Mouse (Mus musculus) forebrain, embryonic 16.5 days (tissue): ENCODE data around the gene Lekr1. TPM values are rescaled to one million over a fixed set of nuclear protein-coding genes. Genes with fewer than 3 reads are reported as not detected.

Experiments
- ATAC-seq: fragments of 200-750 bp; cut with Nextera tagmentation; 2 replicates; pipeline ENCODE4 v1.8.0; 2017; ENCODE audit warnings: mild to moderate bottlenecking, moderate library complexity
- H3K27ac ChIP-seq: fragments of 300-500 bp; sonication (generic); 2 replicates; pipeline ENCODE4 v1.5.1; 2014; ENCODE audit warnings: low read length, control low read depth
- H3K27me3 ChIP-seq: fragments of 300-500 bp; sonication (generic); replicated peaks from 2 replicates; pipeline ENCODE4 v1.6.1; 2014; ENCODE audit warnings: low read length; ENCODE audit not compliant: control insufficient read depth, insufficient read depth
- H3K36me3 ChIP-seq: fragments of 300-500 bp; sonication (generic); 2 replicates; pipeline ENCODE4 v1.6.1; 2014; ENCODE audit not compliant: control insufficient read depth, insufficient read depth
- H3K4me1 ChIP-seq: fragments of 300-500 bp; sonication (generic); replicated peaks from 2 replicates; pipeline ENCODE4 v1.6.1; 2014; ENCODE audit warnings: low read length; ENCODE audit not compliant: control insufficient read depth, insufficient read depth
- H3K4me2 ChIP-seq: fragments of 300-500 bp; sonication (generic); 2 replicates; pipeline ENCODE4 v1.6.1; 2014; ENCODE audit warnings: mild to moderate bottlenecking, low read length, control low read depth
- H3K4me3 ChIP-seq: fragments of 300-500 bp; sonication (generic); replicated peaks from 2 replicates; pipeline ENCODE4 v1.5.1; 2014; ENCODE audit warnings: mild to moderate bottlenecking, low read length, control low read depth
- H3K9ac ChIP-seq: fragments of 300-500 bp; sonication (generic); replicated peaks from 2 replicates; pipeline ENCODE4 v1.6.1; 2014; ENCODE audit warnings: low read depth, low read length, control low read depth
- H3K9me3 ChIP-seq: fragments of 300-500 bp; sonication (generic); 2 replicates; pipeline ENCODE4 v1.6.1; 2016; ENCODE audit warnings: low read length; ENCODE audit not compliant: control insufficient read depth
- WGBS: fragments of 180-500 bp; shearing (Covaris S2); extraction: QIAGEN DNeasy Blood & Tissue Kit; methylation state at CpG from one replicate; pipeline ENCODE4 v1.1.7; 2014; 5-methylcytosine and 5-hydroxymethylcytosine counted together
- polyA plus RNA-seq: library from polyadenylated mRNA; unstranded; fragments of >200 nt; fragmentation: Nextera tagmentation; extraction: Ambion mirVana; gene quantifications from 2 replicates; pipeline ENCODE4 v1.2.1, GENCODE M21; 2015

The Lekr1 gene
- polyA plus RNA-seq, 1 experiment from 2014 or later = 7.9 TPM

DNA sequence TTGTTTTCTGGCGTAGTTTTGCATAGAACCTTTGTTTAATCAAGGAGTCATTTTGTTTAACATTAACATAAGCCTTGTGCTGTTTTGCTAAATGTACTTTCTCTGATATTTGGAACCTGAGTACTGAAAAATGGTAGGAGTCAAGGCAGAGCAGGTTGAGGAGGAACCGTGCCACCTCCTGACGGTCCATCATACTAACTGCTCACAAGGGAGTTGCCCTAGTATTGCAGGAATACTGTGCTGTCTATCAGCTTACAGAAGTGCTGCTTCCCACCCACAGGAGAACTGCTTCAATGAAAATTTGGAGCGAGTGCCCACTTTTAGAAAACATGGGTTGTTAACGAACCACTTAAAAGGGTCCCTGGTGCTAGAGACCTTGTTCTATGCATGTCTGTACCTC lies 109.1 kb downstream of the Lekr1 start:
- 63% methylated on average over 5 of the region's 5 CpGs for WGBS
- Histone ChIP-seq H3K27me3 (no peaks in the 10 kb centered on the region), H3K27ac (no peak overlapping the region), H3K4me2 (no peak overlapping the region), H3K4me3 (no peak overlapping the region), H3K9me3 (no peaks in the 10 kb centered on the region), H3K9ac (no peak overlapping the region), H3K36me3 (no peaks in the 10 kb centered on the region), H3K4me1 (no peaks in the 10 kb centered on the region)
- ATAC-seq = no peak

DNA sequence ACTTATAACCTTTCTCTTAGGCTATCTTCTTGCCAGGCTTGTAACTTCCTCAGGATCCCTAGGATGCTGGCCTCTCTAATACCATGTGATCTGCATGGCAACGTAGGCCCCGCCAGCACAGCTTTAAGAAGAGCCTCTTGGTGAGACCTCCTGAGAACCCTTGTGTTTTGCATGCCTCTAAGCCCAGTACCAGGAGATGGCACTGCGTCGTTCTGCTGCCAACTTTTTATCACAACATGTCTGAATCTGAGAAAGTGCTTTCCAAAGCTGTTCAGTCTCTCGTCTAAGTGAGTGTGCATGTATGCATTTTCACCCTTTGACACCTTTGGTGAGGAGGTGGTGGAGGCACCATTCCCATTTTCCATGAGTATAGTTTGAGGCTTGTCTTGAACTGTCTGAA lies 116.2 kb downstream of the Lekr1 start:
- Histone ChIP-seq H3K36me3 (no peaks in the 10 kb centered on the region), H3K9me3 (no peaks in the 10 kb centered on the region), H3K4me1 (no peaks in the 10 kb centered on the region), H3K27me3 (no peaks in the 10 kb centered on the region), H3K4me2 (no peak overlapping the region), H3K4me3 (no peak overlapping the region), H3K9ac (no peak overlapping the region), H3K27ac (no peak overlapping the region)
- 61% methylated on average over 5 of the region's 5 CpGs for WGBS
- ATAC-seq = no peak

DNA sequence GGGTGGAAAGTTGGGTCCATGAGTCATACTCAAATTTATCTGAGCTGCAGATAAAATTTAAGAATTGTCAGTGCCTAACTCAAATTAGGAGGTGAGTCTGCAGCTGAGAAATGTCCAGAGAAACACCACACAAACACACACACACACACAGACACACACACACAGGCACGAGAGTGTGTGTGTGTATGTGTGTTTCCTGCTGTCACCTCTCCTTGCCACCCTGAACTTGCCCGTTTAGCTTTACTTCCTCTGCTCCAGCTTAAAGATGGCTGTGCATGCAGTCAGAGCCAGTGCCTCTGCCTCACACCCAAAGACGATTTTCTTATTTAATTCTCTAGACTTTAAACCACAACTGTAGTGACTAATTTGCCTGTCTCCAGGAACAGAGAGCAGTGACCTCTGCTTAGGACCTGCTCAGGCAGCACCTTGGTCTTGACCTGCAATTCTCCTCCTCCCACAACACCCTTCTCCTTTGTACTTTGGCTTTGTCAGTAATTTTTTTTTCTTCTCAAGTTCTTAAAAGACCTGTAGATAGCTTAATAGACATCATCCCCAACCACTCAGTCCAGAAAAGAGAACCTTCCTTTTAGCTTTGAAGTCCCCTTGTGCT lies 124.2 kb downstream of the Lekr1 start:
- H3K4me3 ChIP-seq = no peak overlapping the region
- 68% methylated on average over 3 of the region's 3 CpGs for WGBS
- H3K4me1 ChIP-seq = no peaks in the 10 kb centered on the region
- H3K27me3 ChIP-seq = no peaks in the 10 kb centered on the region
- no peaks in the 10 kb centered on the region for H3K36me3 ChIP-seq
- H3K9me3 ChIP-seq = no peaks in the 10 kb centered on the region
- H3K9ac ChIP-seq = no peak overlapping the region
- H3K27ac ChIP-seq = no peak overlapping the region
- no peak overlapping the region for H3K4me2 ChIP-seq
- no peak for ATAC-seq

DNA sequence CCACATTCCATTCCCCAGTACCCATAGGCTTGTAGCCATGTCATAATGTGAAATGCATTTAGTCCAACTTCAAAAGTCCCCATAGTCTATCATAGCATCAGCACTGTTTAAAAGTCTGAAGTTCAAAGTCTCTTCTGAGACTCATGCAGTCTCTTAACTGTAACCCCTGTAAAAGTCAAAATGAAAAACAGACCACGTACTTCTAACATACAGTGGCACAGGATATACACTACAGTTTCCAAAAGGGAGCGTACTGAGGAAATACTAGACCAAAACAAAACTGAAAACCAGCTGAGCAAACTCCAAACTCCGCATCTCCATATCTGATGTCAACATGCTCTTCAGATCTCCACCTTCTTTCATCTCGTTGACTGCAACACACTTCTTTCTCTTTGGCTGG lies 127.5 kb downstream of the Lekr1 start:
- no peak for ATAC-seq
- Histone ChIP-seq H3K36me3 (no peaks in the 10 kb centered on the region), H3K9ac (no peak overlapping the region), H3K27me3 (no peaks in the 10 kb centered on the region), H3K4me3 (no peak overlapping the region), H3K9me3 (0 out of 2 replicates have a peak, but pooled peaks cover 3% of the 10 kb centered on the region), H3K4me2 (no peak overlapping the region), H3K4me1 (no peaks in the 10 kb centered on the region), H3K27ac (no peak overlapping the region)
- WGBS = 92% methylated on average over 4 of the region's 4 CpGs

DNA sequence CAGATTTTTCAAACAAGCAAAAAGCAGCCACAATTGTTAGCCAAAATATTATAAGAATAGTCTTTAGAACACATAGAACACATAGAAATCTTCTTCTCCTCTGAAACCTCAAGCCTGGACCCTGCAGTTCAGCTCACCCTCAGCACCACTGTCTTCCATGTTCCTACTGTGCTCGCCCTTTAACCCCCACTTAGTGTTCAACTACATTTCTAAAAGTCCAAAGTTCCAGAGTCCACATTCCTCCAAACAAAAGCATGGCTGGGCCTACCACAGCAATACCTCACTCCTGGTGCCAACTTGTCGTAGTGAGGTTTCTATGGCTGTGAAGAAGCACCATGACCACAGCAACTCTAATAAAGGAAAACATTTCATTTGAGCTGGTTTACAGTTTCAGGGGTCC lies 128.7 kb downstream of the Lekr1 start:
- H3K4me2 ChIP-seq = no peak overlapping the region
- 77% methylated on average over 2 of the region's 2 CpGs for WGBS
- no peak overlapping the region for H3K27ac ChIP-seq
- no peak overlapping the region for H3K9ac ChIP-seq
- H3K36me3 ChIP-seq = no peaks in the 10 kb centered on the region
- H3K27me3 ChIP-seq = no peaks in the 10 kb centered on the region
- 0 out of 2 replicates have a peak, but pooled peaks cover 3% of the 10 kb centered on the region for H3K9me3 ChIP-seq
- H3K4me3 ChIP-seq = no peak overlapping the region
- no peaks in the 10 kb centered on the region for H3K4me1 ChIP-seq
- no peak for ATAC-seq

DNA sequence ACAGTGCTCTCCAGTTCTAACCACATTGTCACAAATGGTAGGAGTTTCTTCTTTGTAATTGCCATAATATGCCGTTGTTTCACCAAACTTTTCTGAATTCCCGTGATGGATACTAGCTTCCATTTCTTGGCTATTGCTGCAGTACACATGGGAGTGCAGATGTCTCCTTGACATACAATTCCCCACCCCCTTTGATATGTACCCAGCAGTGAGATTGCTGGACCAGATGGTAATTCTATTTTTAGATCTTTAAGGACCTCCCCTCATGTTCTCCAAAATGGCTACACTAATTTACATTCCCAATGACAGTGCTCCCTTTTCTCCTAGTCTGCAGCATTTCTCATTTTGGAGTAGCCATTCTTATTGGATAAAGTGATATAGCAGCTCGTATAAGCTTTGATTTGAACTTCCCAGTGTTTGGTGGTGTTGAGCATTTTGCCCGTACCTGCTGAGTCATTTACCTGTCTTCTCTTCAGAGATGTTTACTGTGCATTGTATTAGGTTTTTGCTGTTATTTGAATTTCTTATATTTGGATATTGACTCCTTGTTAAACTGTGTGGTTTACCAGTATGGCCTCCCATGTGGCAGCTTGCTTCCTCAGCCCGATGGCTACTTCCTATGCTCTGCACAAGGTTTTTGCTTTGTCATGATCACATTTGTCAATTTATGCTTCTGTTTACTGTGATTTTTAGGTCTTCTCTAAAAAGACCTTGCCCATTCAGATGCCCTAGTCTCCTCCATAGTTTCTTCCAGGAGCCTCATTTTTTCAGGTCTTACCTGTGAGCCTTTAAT lies 131.5 kb downstream of the Lekr1 start:
- WGBS = 77% methylated on average over 5 of the region's 5 CpGs
- H3K9me3 ChIP-seq = 0 out of 2 replicates have a peak, but pooled peaks cover 3% of the 10 kb centered on the region
- H3K27ac ChIP-seq = no peak overlapping the region
- H3K27me3 ChIP-seq = no peaks in the 10 kb centered on the region
- H3K4me2 ChIP-seq = no peak overlapping the region
- no peak overlapping the region for H3K9ac ChIP-seq
- no peak overlapping the region for H3K4me3 ChIP-seq
- ATAC-seq = peak; percentile 89
- H3K36me3 ChIP-seq = no peaks in the 10 kb centered on the region
- H3K4me1 ChIP-seq = no peaks in the 10 kb centered on the region

DNA sequence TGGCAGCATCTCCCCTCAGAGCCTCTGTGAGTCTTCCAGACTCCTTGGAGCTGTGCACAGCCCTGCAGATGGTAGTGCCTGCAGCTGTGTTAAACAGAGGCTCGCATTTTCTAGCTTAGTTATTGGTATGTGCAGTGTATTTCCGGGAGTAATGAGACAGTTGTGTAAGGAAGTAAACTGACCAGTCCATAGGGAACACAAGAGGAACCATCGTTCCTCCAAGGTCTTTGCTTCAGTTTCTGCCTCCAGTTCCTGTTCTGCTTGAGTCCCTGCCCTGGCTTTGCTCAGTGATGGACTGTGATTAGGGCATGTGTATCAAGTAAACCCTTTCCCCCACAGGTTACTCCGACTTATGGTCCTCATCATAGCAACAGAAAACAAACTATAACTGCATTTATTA lies 134.9 kb downstream of the Lekr1 start:
- 86% methylated on average over 4 of the region's 4 CpGs for WGBS
- Histone ChIP-seq H3K36me3 (no peaks in the 10 kb centered on the region), H3K27me3 (no peaks in the 10 kb centered on the region), H3K9ac (no peak overlapping the region), H3K4me1 (no peaks in the 10 kb centered on the region), H3K4me2 (no peak overlapping the region), H3K4me3 (no peak overlapping the region), H3K9me3 (0 out of 2 replicates have a peak, but pooled peaks cover 3% of the 10 kb centered on the region), H3K27ac (no peak overlapping the region)
- no peak for ATAC-seq

DNA sequence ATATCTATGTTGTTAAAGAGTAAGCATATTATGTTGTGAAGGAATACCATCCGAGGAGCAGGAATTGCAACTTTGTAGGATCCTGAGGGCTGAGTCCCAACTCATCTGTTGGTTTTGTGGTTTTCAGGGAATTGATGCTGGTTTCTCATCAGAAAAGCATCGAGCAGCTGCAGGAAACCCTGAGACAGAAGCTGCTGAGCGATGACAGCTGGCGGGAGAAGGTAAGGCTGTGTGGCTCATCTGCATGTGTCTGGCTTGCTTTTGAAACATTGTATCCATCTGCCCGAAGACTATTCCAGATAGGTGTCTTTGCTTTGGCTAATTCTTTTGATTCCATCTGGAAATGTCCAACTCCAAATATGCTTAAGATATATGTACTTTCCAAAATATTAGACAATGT lies 136.2 kb downstream of the Lekr1 start:
- WGBS = 87% methylated on average over 5 of the region's 5 CpGs
- no peaks in the 10 kb centered on the region for H3K27me3 ChIP-seq
- H3K9me3 ChIP-seq = no peaks in the 10 kb centered on the region
- no peak overlapping the region for H3K4me3 ChIP-seq
- H3K27ac ChIP-seq = no peak overlapping the region
- no peaks in the 10 kb centered on the region for H3K4me1 ChIP-seq
- ATAC-seq = no peak
- no peak overlapping the region for H3K9ac ChIP-seq
- no peak overlapping the region for H3K4me2 ChIP-seq
- no peaks in the 10 kb centered on the region for H3K36me3 ChIP-seq

DNA sequence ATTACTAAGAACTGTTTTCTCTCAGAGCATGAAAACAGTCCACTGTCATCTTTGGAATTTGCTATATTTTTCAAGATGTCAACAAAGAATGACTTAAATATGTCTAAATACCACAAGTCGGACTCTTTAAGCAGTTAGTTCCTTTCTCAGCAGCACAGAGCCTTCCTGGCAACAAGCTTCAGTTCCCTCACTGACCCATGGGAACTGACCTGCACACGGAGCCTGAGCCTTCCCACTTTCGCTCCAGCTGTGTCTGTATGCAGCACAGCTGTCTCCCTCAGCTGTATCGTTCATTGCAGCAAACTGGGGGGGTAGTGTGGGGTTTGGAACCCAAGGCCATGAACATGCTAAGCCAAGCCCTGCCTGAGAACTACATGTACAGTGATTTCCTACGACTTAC lies 136.8 kb downstream of the Lekr1 start:
- Histone ChIP-seq H3K9ac (no peak overlapping the region), H3K4me2 (no peak overlapping the region), H3K4me1 (no peaks in the 10 kb centered on the region), H3K36me3 (no peaks in the 10 kb centered on the region), H3K27me3 (no peaks in the 10 kb centered on the region), H3K4me3 (no peak overlapping the region), H3K27ac (no peak overlapping the region), H3K9me3 (no peaks in the 10 kb centered on the region)
- whole genome bisulfite sequencing = 81% methylated on average over 5 of the region's 5 CpGs
- ATAC-seq = no peak
